Mouse (Mus musculus): ENCODE data around the gene Olfr704. TPM values are rescaled to one million over a fixed set of nuclear protein-coding genes. Genes with fewer than 3 reads are reported as not detected.
"Not testable (repeated sequence)": the region's sequence is repeated elsewhere in the genome, so short reads cannot be mapped to it uniquely, and the experiment has no call there.

Gene Olfr704
- not detected in 2 replicates for polyA plus RNA-seq (2012; rRNA removed)

- DNase-seq (ENCODE audit: low spot score) = no peak
Measured at GRCm38 (mm10) chr7:106862885-106863284, at the start of gene Olfr704. TSS of gene Olfr704 (plus strand) at chr7:106863185.

- DNase-seq (ENCODE audit: low spot score) = no peak
Measured at GRCm38 (mm10) chr7:106813829-106814228, 49.2 kb upstream of the Olfr704 start, which contains the start of gene Olfr701. TSS of gene Olfr701 (plus strand) at chr7:106814129.

GRCm38 (mm10) chr7:106815775-106816174, 47.2 kb upstream of the Olfr704 start:
- DNase-seq (ENCODE audit: low spot score) = no peak

GRCm38 (mm10) chr7:106818414-106818813, 44.6 kb upstream of the Olfr704 start:
- DNase-seq (ENCODE audit: low spot score) = no peak

- no peak for DNase-seq (ENCODE audit: low spot score)
Measured at GRCm38 (mm10) chr7:106833793-106834192, 29.2 kb upstream of the Olfr704 start, which contains the start of gene Olfr702. TSS of gene Olfr702 (minus strand) at chr7:106833893.

GRCm38 (mm10) chr7:106843060-106843459, 19.9 kb upstream of the Olfr704 start, which contains the start of gene Olfr703:
TSS of gene Olfr703 (plus strand) at chr7:106843360.
- no peak for DNase-seq (ENCODE audit: low spot score)

- no peak for DNase-seq (ENCODE audit: low spot score)
Measured at GRCm38 (mm10) chr7:106876791-106877190, 13.8 kb downstream of the Olfr704 start, which contains the start of gene Olfr705. TSS of gene Olfr705 (minus strand) at chr7:106876891.

- no peak for DNase-seq (ENCODE audit: low spot score)
Measured at GRCm38 (mm10) chr7:106888062-106888461, 25.1 kb downstream of the Olfr704 start, which contains the start of gene Olfr706. TSS of gene Olfr706 (minus strand) at chr7:106888162.

- not testable (repeated sequence) for DNase-seq (ENCODE audit: low spot score)
Measured at GRCm38 (mm10) chr7:106901141-106901540, 38.2 kb downstream of the Olfr704 start, which contains the start of gene Olfr707. TSS of gene Olfr707 (minus strand) at chr7:106901241.

GRCm38 (mm10) chr7:106907676-106908075, 44.7 kb downstream of the Olfr704 start, which contains the start of gene Olfr1532-ps1:
TSS of gene Olfr1532-ps1 (plus strand) at chr7:106908001.
- no peak for DNase-seq (ENCODE audit: low spot score)

Other genes starting within 250 kb of the Olfr704 start
- gene Olfr693, start 182.6 kb upstream of the Olfr704 start, polyA plus RNA-seq (2012; rRNA removed) = not detected in 2 replicates
- not detected in 2 replicates for gene Olfr694, start 171.4 kb upstream of the Olfr704 start, polyA plus RNA-seq (2012; rRNA removed)
- gene Olfr695, start 146.8 kb upstream of the Olfr704 start, polyA plus RNA-seq (2012; rRNA removed) = not detected in 2 replicates
- not detected in 2 replicates for gene Olfr697, start 120.7 kb upstream of the Olfr704 start, polyA plus RNA-seq (2012; rRNA removed)
- not detected in 2 replicates for gene Olfr698, start 107.8 kb upstream of the Olfr704 start, polyA plus RNA-seq (2012; rRNA removed)
- gene Olfr699, start 70.0 kb upstream of the Olfr704 start, polyA plus RNA-seq (2012; rRNA removed) = not detected in 2 replicates
- gene Olfr700, start 54.4 kb upstream of the Olfr704 start, polyA plus RNA-seq (2012; rRNA removed) = not detected in 2 replicates
- gene Olfr701, start 49.1 kb upstream of the Olfr704 start, polyA plus RNA-seq (2012; rRNA removed) = not detected in 2 replicates
- not detected in 2 replicates for gene Olfr702, start 29.3 kb upstream of the Olfr704 start, polyA plus RNA-seq (2012; rRNA removed)
- not detected in 2 replicates for gene Olfr703, start 19.8 kb upstream of the Olfr704 start, polyA plus RNA-seq (2012; rRNA removed)
- not detected in 2 replicates for gene Olfr705, start 13.7 kb downstream of the Olfr704 start, polyA plus RNA-seq (2012; rRNA removed)
- gene Olfr706, start 25.0 kb downstream of the Olfr704 start, polyA plus RNA-seq (2012; rRNA removed) = not detected in 2 replicates
- not detected in 2 replicates for gene Olfr707, start 38.1 kb downstream of the Olfr704 start, polyA plus RNA-seq (2012; rRNA removed)
- not detected in 2 replicates for gene Olfr1532-ps1, start 44.8 kb downstream of the Olfr704 start, polyA plus RNA-seq (2012; rRNA removed)
- not detected in 2 replicates for gene Olfr709-ps1, start 69.0 kb downstream of the Olfr704 start, polyA plus RNA-seq (2012; rRNA removed)
- gene Olfr710, start 85.1 kb downstream of the Olfr704 start, polyA plus RNA-seq (2012; rRNA removed) = not detected in 2 replicates
- gene Olfr6, start 100.8 kb downstream of the Olfr704 start, polyA plus RNA-seq (2012; rRNA removed) = not detected in 2 replicates
- not detected in 2 replicates for gene Olfr711, start 112.3 kb downstream of the Olfr704 start, polyA plus RNA-seq (2012; rRNA removed)
- not detected in 2 replicates for gene Olfr2, start 142.9 kb downstream of the Olfr704 start, polyA plus RNA-seq (2012; rRNA removed)
- gene Olfr713, start 168.0 kb downstream of the Olfr704 start, polyA plus RNA-seq (2012; rRNA removed) = not detected in 2 replicates
- gene Olfr714, start 207.8 kb downstream of the Olfr704 start, polyA plus RNA-seq (2012; rRNA removed) = not detected in 2 replicates
- not detected in 2 replicates for gene Olfr17, start 230.0 kb downstream of the Olfr704 start, polyA plus RNA-seq (2012; rRNA removed)
- gene Olfr715b, start 247.2 kb downstream of the Olfr704 start, polyA plus RNA-seq (2012; rRNA removed) = not detected in 2 replicates